Mouse (Mus musculus): Measurements from ENCODE around the gene Abcc4. TPM values are rescaled to one million over a fixed set of nuclear protein-coding genes. Genes with fewer than 3 reads are reported as not detected.

Abcc4 gene
- total RNA-seq, 2 experiments from 2014 or later: 12.2 to 25.4 TPM

GRCm38 (mm10) chr14:118475100-118475454, 230.9 kb downstream of the Abcc4 start:
- ATAC-seq (replicated peaks; ENCODE audit: low FRiP score, low TSS enrichment, poor library complexity, severe bottlenecking): no peak

- no peak for ATAC-seq (replicated peaks; ENCODE audit: low FRiP score, low TSS enrichment, poor library complexity, severe bottlenecking)
Observed at GRCm38 (mm10) chr14:118474226-118475099, 231.6 kb downstream of the Abcc4 start.

- no peak for ATAC-seq (replicated peaks; ENCODE audit: low FRiP score, low TSS enrichment, poor library complexity, severe bottlenecking)
Observed at GRCm38 (mm10) chr14:118473831-118474193, 232.2 kb downstream of the Abcc4 start.

GRCm38 (mm10) chr14:118473188-118473830, 232.7 kb downstream of the Abcc4 start:
- ATAC-seq (replicated peaks; ENCODE audit: low FRiP score, low TSS enrichment, poor library complexity, severe bottlenecking): no peak

GRCm38 (mm10) chr14:118465331-118465730, 240.7 kb downstream of the Abcc4 start:
- ATAC-seq (replicated peaks; ENCODE audit: low FRiP score, low TSS enrichment, poor library complexity, severe bottlenecking): no peak

- ATAC-seq (replicated peaks; ENCODE audit: low FRiP score, low TSS enrichment, poor library complexity, severe bottlenecking): no peak
Observed at GRCm38 (mm10) chr14:118464401-118464800, 241.6 kb downstream of the Abcc4 start.

GRCm38 (mm10) chr14:118452572-118452971, 253.4 kb downstream of the Abcc4 start:
- ATAC-seq (replicated peaks; ENCODE audit: low FRiP score, low TSS enrichment, poor library complexity, severe bottlenecking): no peak

- ATAC-seq (replicated peaks; ENCODE audit: low FRiP score, low TSS enrichment, poor library complexity, severe bottlenecking): no peak
Observed at GRCm38 (mm10) chr14:118440155-118440554, 265.9 kb downstream of the Abcc4 start.

- ATAC-seq (replicated peaks; ENCODE audit: low FRiP score, low TSS enrichment, poor library complexity, severe bottlenecking): peak; percentile 46
Observed at GRCm38 (mm10) chr14:118437156-118437931, 268.7 kb downstream of the Abcc4 start.

GRCm38 (mm10) chr14:118436791-118437155, 269.2 kb downstream of the Abcc4 start:
- ATAC-seq (replicated peaks; ENCODE audit: low FRiP score, low TSS enrichment, poor library complexity, severe bottlenecking): peak; percentile 72

- ATAC-seq (replicated peaks; ENCODE audit: low FRiP score, low TSS enrichment, poor library complexity, severe bottlenecking): no peak
Observed at GRCm38 (mm10) chr14:118435676-118436330, 270.2 kb downstream of the Abcc4 start.

- no peak for ATAC-seq (replicated peaks; ENCODE audit: low FRiP score, low TSS enrichment, poor library complexity, severe bottlenecking)
Observed at GRCm38 (mm10) chr14:118434842-118435241, 271.2 kb downstream of the Abcc4 start.

GRCm38 (mm10) chr14:118433848-118434247, 272.2 kb downstream of the Abcc4 start:
- ATAC-seq (replicated peaks; ENCODE audit: low FRiP score, low TSS enrichment, poor library complexity, severe bottlenecking): no peak

Other genes starting within 250 kb of the Abcc4 start
- gene Cldn10, start 81.7 kb upstream of the Abcc4 start, total RNA-seq (2014; fragmentation: Nextera tagmentation): 1.1 and 1.6 TPM in 2 replicates
- 0.46 and 4.5 TPM in 2 replicates for gene Cldn10, start 81.7 kb upstream of the Abcc4 start, total RNA-seq (2017)
- gene Dzip1, start 219.2 kb upstream of the Abcc4 start, total RNA-seq (2014; fragmentation: Nextera tagmentation): 3.8 and 5.6 TPM in 2 replicates
- gene Dzip1, start 219.2 kb upstream of the Abcc4 start, total RNA-seq (2017): 0.76 and 2.8 TPM in 2 replicates
- gene Dnajc3, start 231.8 kb upstream of the Abcc4 start, total RNA-seq (2014; fragmentation: Nextera tagmentation): 21.3 and 26.6 TPM in 2 replicates
- gene Dnajc3, start 231.8 kb upstream of the Abcc4 start, total RNA-seq (2017): 53.3 and 67.5 TPM in 2 replicates